Mouse (Mus musculus) kidney, embryonic 14.5 days (tissue): ENCODE data around the gene Zbtb46. TPM values are rescaled to one million over a fixed set of nuclear protein-coding genes. Genes with fewer than 3 reads are reported as not detected.

Experiments used
- ATAC-seq: fragments of 200-750 bp; cut with Nextera tagmentation; 2 replicates; pipeline ENCODE4 v1.8.0; 2017; ENCODE audit warnings: moderate number of reproducible peaks, mild to moderate bottlenecking, moderate TSS enrichment, moderate library complexity; ENCODE audit not compliant: low FRiP score, low TSS enrichment
- H3K27ac ChIP-seq: fragments of 300-500 bp; sonication (generic); 2 replicates; pipeline ENCODE4 v1.5.1; 2014; ENCODE audit warnings: low read depth, mild to moderate bottlenecking, low read length, moderate library complexity, mixed read lengths
- H3K27me3 ChIP-seq: fragments of 300-500 bp; sonication (generic); 2 replicates; pipeline ENCODE4 v1.6.1; 2014; ENCODE audit warnings: mild to moderate bottlenecking, low read length; ENCODE audit not compliant: control insufficient read depth, insufficient read depth
- H3K36me3 ChIP-seq: fragments of 300-500 bp; sonication (generic); 2 replicates; pipeline ENCODE4 v1.6.1; 2014; ENCODE audit warnings: low read length, mixed read lengths; ENCODE audit not compliant: control insufficient read depth, insufficient read depth
- H3K4me1 ChIP-seq: fragments of 300-500 bp; sonication (generic); 2 replicates; pipeline ENCODE4 v1.6.1; 2014; ENCODE audit warnings: low read length, mixed read lengths; ENCODE audit not compliant: control insufficient read depth, insufficient read depth
- H3K4me2 ChIP-seq: fragments of 300-500 bp; sonication (generic); replicated peaks from 2 replicates; pipeline ENCODE4 v1.6.1; 2014; ENCODE audit warnings: low read depth, mild to moderate bottlenecking, low read length
- H3K4me3 ChIP-seq: fragments of 300-500 bp; sonication (generic); 2 replicates; pipeline ENCODE4 v1.5.1; 2014; ENCODE audit warnings: mild to moderate bottlenecking, low read length
- H3K9ac ChIP-seq: fragments of 300-500 bp; sonication (generic); 2 replicates; pipeline ENCODE4 v1.6.1; 2014; ENCODE audit warnings: low read depth, mild to moderate bottlenecking, low read length, moderate library complexity
- H3K9me3 ChIP-seq: fragments of 300-500 bp; sonication (generic); 2 replicates; pipeline ENCODE4 v1.6.1; 2016; ENCODE audit warnings: low read length; ENCODE audit not compliant: control insufficient read depth
- WGBS: fragments of 180-500 bp; shearing (Covaris S2); extraction: QIAGEN DNeasy Blood & Tissue Kit; methylation state at CpG from one replicate; pipeline ENCODE4 v1.1.7; 2014; 5-methylcytosine and 5-hydroxymethylcytosine counted together
- polyA plus RNA-seq: library from polyadenylated mRNA; unstranded; fragments of >200 nt; fragmentation: Nextera tagmentation; extraction: Ambion mirVana; gene quantifications from 2 replicates; pipeline ENCODE4 v1.2.1, GENCODE M21; 2014

The Zbtb46 gene
- polyA plus RNA-seq, 1 experiment from 2014 or later, result 26.6 TPM

GRCm38 (mm10) chr2:181364860-181365596, 94.2 kb downstream of the Zbtb46 start, which contains the start of the genes Zgpat and Arfrp1:
Gene Zgpat, plus strand, starts transcription at chr2:181364928.
Gene Arfrp1, minus strand, starts transcription at chr2:181365404.
- no peaks in the 10 kb centered on the region for H3K27me3 ChIP-seq
- H3K4me3 ChIP-seq, result peak within 1 kb of the TSS; percentile 68
- H3K4me1 ChIP-seq, result peaks cover 23% of the 10 kb centered on the region
- H3K9ac ChIP-seq, result peak within 1 kb of the TSS; percentile 80
- H3K27ac ChIP-seq, result peak within 1 kb of the TSS; percentile 82
- ATAC-seq, result peak; percentile 93
- H3K9me3 ChIP-seq, result no peaks in the 10 kb centered on the region
- peak within 1 kb of the TSS; percentile 82 for H3K4me2 ChIP-seq
- WGBS, result under 1% methylated on average over 63 of the region's 71 CpGs
- H3K36me3 ChIP-seq, result peaks cover 40% of the 10 kb centered on the region

GRCm38 (mm10) chr2:181364487-181364859, 94.8 kb downstream of the Zbtb46 start:
- Histone ChIP-seq H3K4me2 (peak overlapping the region; percentile 82), H3K4me3 (peak overlapping the region; percentile 68), H3K27me3 (no peaks in the 10 kb centered on the region), H3K36me3 (peaks cover 40% of the 10 kb centered on the region), H3K4me1 (peaks cover 23% of the 10 kb centered on the region), H3K27ac (peak overlapping the region; percentile 82; the same call in 1 of the 2 replicates), H3K9ac (peak overlapping the region; percentile 80), H3K9me3 (no peaks in the 10 kb centered on the region)
- ATAC-seq, result 0 out of 2 replicates have a peak, but pooled peaks have one; percentile 18
- 7% methylated on average over 14 of the region's 14 CpGs for WGBS

GRCm38 (mm10) chr2:181363946-181364345, 95.3 kb downstream of the Zbtb46 start:
- Histone ChIP-seq H3K4me2 (peak overlapping the region; percentile 82), H3K4me3 (peak overlapping the region; percentile 68), H3K27me3 (no peaks in the 10 kb centered on the region), H3K27ac (no peak overlapping the region), H3K36me3 (peaks cover 41% of the 10 kb centered on the region), H3K9me3 (no peaks in the 10 kb centered on the region), H3K9ac (peak overlapping the region; percentile 80; the same call in 1 of the 2 replicates), H3K4me1 (peaks cover 23% of the 10 kb centered on the region)
- ATAC-seq, result no peak
- 71% methylated on average over 3 of the region's 3 CpGs for WGBS

- Histone ChIP-seq H3K36me3 (peaks cover 96% of the 10 kb centered on the region), H3K4me2 (no peak overlapping the region), H3K27ac (no peak overlapping the region), H3K4me3 (no peak overlapping the region), H3K9me3 (no peaks in the 10 kb centered on the region), H3K27me3 (no peaks in the 10 kb centered on the region), H3K4me1 (no peaks in the 10 kb centered on the region), H3K9ac (no peak overlapping the region)
- ATAC-seq, result no peak
- 80% methylated on average over 3 of the region's 3 CpGs for WGBS
These were observed 102.4 kb downstream of the Zbtb46 start for GRCm38 (mm10) chr2:181356780-181357179.

- WGBS, result 96% methylated on average over 6 of the region's 6 CpGs
- H3K36me3 ChIP-seq, result peaks cover 60% of the 10 kb centered on the region
- no peaks in the 10 kb centered on the region for H3K27me3 ChIP-seq
- no peak overlapping the region for H3K27ac ChIP-seq
- no peak overlapping the region for H3K9ac ChIP-seq
- no peak for ATAC-seq
- no peaks in the 10 kb centered on the region for H3K4me1 ChIP-seq
- no peak overlapping the region for H3K4me3 ChIP-seq
- no peaks in the 10 kb centered on the region for H3K9me3 ChIP-seq
- no peak overlapping the region for H3K4me2 ChIP-seq
These were observed 116.5 kb downstream of the Zbtb46 start for GRCm38 (mm10) chr2:181342766-181343165.

- H3K36me3 ChIP-seq, result peaks cover 70% of the 10 kb centered on the region
- H3K27me3 ChIP-seq, result no peaks in the 10 kb centered on the region
- no peak overlapping the region for H3K27ac ChIP-seq
- 43% methylated on average over 4 of the region's 4 CpGs for WGBS
- 0 out of 2 replicates have a peak, but pooled peaks have one; percentile 20 for ATAC-seq
- H3K9me3 ChIP-seq, result no peaks in the 10 kb centered on the region
- H3K4me1 ChIP-seq, result no peaks in the 10 kb centered on the region
- no peak overlapping the region for H3K9ac ChIP-seq
- no peak overlapping the region for H3K4me2 ChIP-seq
- H3K4me3 ChIP-seq, result no peak overlapping the region
These were observed 118.8 kb downstream of the Zbtb46 start for GRCm38 (mm10) chr2:181340426-181340825.

Other genes starting within 250 kb of the Zbtb46 start
- 0.14 and 0.24 TPM in 2 replicates for gene Srms, start 246.2 kb downstream of the Zbtb46 start, polyA plus RNA-seq
- gene Fndc11, start 239.4 kb downstream of the Zbtb46 start, polyA plus RNA-seq, result 0.58 TPM in 1 of 2 replicates, not detected in the other
- gene Helz2, start 217.4 kb downstream of the Zbtb46 start, polyA plus RNA-seq, result 1.3 and 1.4 TPM in 2 replicates
- gene Gmeb2, start 171.4 kb downstream of the Zbtb46 start, polyA plus RNA-seq, result 9.4 and 17.9 TPM in 2 replicates
- 0.46 and 0.62 TPM in 2 replicates for gene Stmn3, start 144.9 kb downstream of the Zbtb46 start, polyA plus RNA-seq
- gene Rtel1, start 139.7 kb downstream of the Zbtb46 start, polyA plus RNA-seq, result 40.0 and 59.2 TPM in 2 replicates
- 25.7 and 39.0 TPM in 2 replicates for gene Zgpat, start 94.5 kb downstream of the Zbtb46 start, polyA plus RNA-seq
- 51.5 and 53.9 TPM in 2 replicates for gene Arfrp1, start 94.0 kb downstream of the Zbtb46 start, polyA plus RNA-seq
- 17.3 and 22.1 TPM in 2 replicates for gene Lime1, start 79.3 kb downstream of the Zbtb46 start, polyA plus RNA-seq
- 0.14 and 0.19 TPM in 2 replicates for gene Abhd16b, start 33.8 kb upstream of the Zbtb46 start, polyA plus RNA-seq
- gene Tpd52l2, start 37.7 kb upstream of the Zbtb46 start, polyA plus RNA-seq, result 175 and 184 TPM in 2 replicates
- gene Dnajc5, start 61.1 kb upstream of the Zbtb46 start, polyA plus RNA-seq, result 41.5 and 82.2 TPM in 2 replicates
- gene Uckl1, start 125.5 kb upstream of the Zbtb46 start, polyA plus RNA-seq, result 45.3 and 49.4 TPM in 2 replicates
- 64.5 and 64.8 TPM in 2 replicates for gene Prpf6, start 132.4 kb upstream of the Zbtb46 start, polyA plus RNA-seq
- 28.5 and 50.6 TPM in 2 replicates for gene Zfp512b, start 133.4 kb upstream of the Zbtb46 start, polyA plus RNA-seq
- gene Samd10, start 139.8 kb upstream of the Zbtb46 start, polyA plus RNA-seq, result 24.5 and 29.2 TPM in 2 replicates
- gene Gm29797, start 197.6 kb upstream of the Zbtb46 start, polyA plus RNA-seq, result 0.63 TPM in 1 of 2 replicates, not detected in the other
- gene Sox18, start 212.2 kb upstream of the Zbtb46 start, polyA plus RNA-seq, result 36.8 and 40.5 TPM in 2 replicates
- gene Tcea2, start 220.9 kb upstream of the Zbtb46 start, polyA plus RNA-seq, result 24.5 and 24.8 TPM in 2 replicates
- gene Rgs19, start 234.6 kb upstream of the Zbtb46 start, polyA plus RNA-seq, result 70.8 and 71.9 TPM in 2 replicates
- not detected in 2 replicates for gene Lkaaear1, start 239.0 kb upstream of the Zbtb46 start, polyA plus RNA-seq